Comparison of ENCODE assay signal across 24 mouse cellular contexts in genomic region chr5:134725299-134725698, GRCm38 (mm10). TPM values are rescaled to one million over a fixed set of nuclear protein-coding genes. Genes with fewer than 3 reads are reported as not detected.
DNase-seq lines count a peak whose midpoint lies in the region; ATAC-seq and TF ChIP-seq lines count a peak whose summit lies in the region.
"Had no signal": no experiment of that assay in that cellular context is flagged by ENCODE, and none has a peak within 500 bp of the region (broad histone marks: within the 10 kb centered on the region; RNA-seq: fewer than 3 reads in every experiment).

No protein-coding gene starts in this region.

- dilution Hi-C loops in CH12.LX (cut with MboI; ENCODE audit: extremely low pct_ligation_motif_present, extremely low pct_unique_long_range_greater_than_20kb, low sequenced_read_pairs), result no loop called here

- H3K4me1 ChIP-seq in CH12.LX (ENCODE audit: control insufficient read depth in 1 of 2, insufficient read depth in 2 of 2) (no peaks in the 10 kb centered on the region), ES-E14 (ENCODE audit: control insufficient read depth in 2 of 2, insufficient read depth in 2 of 2, low read length in 2 of 2, poor library complexity in 1 of 2) (peaks cover 0 to 6% of the 10 kb centered on the region in 2 experiments; a peak in 1 of 4 replicates), MEL (ENCODE audit: control insufficient read depth in 1 of 2, insufficient read depth in 2 of 2, low read length in 2 of 2) (no peaks in the 10 kb centered on the region)
- H3K4me1 ChIP-seq in heart, embryonic 11.5 days (ENCODE audit: control insufficient read depth, insufficient read depth, low read length), result no peaks in the 10 kb centered on the region

- H3K79me2 ChIP-seq in CH12.LX (replicated peaks; ENCODE audit: control insufficient read depth, extremely low read depth, insufficient read depth, poor library complexity, severe bottlenecking), result no peaks in the 10 kb centered on the region
- no peaks in the 10 kb centered on the region for H3K79me2 ChIP-seq in MEL (ENCODE audit: control insufficient read depth, insufficient read depth, low read length, poor library complexity)

- no peak overlapping the region for H3K4me2 ChIP-seq in CH12.LX (ENCODE audit: insufficient read depth, low read depth, poor library complexity, severe bottlenecking)
- H3K4me2 ChIP-seq in heart, embryonic 11.5 days, result no peak overlapping the region

- TF ChIP-seq EP300 in CH12.LX (IDR thresholded peaks at IDR 0.05; ENCODE audit: low read length), result no peak
- no peak for TF ChIP-seq EP300 in MEL (IDR thresholded peaks at IDR 0.05; ENCODE audit: low read depth in 1 of 2, low read length in 2 of 2)

- H3K9ac ChIP-seq in CH12.LX (ENCODE audit: insufficient read depth, low read depth) (no peak overlapping the region), ES-E14 (ENCODE audit: insufficient read depth, low read depth, low read length, poor library complexity, severe bottlenecking) (no peak overlapping the region), MEL (ENCODE audit: control insufficient read depth, low read depth, low read length, poor library complexity, severe bottlenecking) (no peak overlapping the region)
- H3K9ac ChIP-seq in heart, embryonic 11.5 days (ENCODE audit: low read depth, low read length), result no peak overlapping the region

- no peak overlapping the region for H3K27ac ChIP-seq in CH12.LX (ENCODE audit: insufficient read depth, low read depth)
- no peak overlapping the region for H3K27ac ChIP-seq in ES-E14 (ENCODE audit: insufficient read depth, low read depth, low read length, poor library complexity, severe bottlenecking)
- H3K27ac ChIP-seq in MEL (ENCODE audit: control insufficient read depth, low read depth, low read length), result no peak overlapping the region
- H3K27ac ChIP-seq in heart, embryonic 11.5 days (ENCODE audit: low read depth, low read length), result no peak overlapping the region

- 60% methylated on average over 4 of the region's 4 CpGs for WGBS in heart, embryonic 11.5 days (ENCODE audit: insufficient replicate concordance)

- no peak for TF ChIP-seq POLR2A in CH12.LX (IDR thresholded peaks at IDR 0.05; ENCODE audit: low read depth, low read length)
- TF ChIP-seq POLR2A in MEL (IDR thresholded peaks at IDR 0.05; ENCODE audit: control insufficient read depth in 1 of 2, insufficient read depth in 1 of 2, low read depth in 1 of 2, low read length in 2 of 2, poor library complexity in 1 of 2), result no peak

- DNase-seq in CH12.LX (ENCODE audit: extremely low read depth) (no peak), ES-E14 (ENCODE audit: low read depth, low spot score) (no peak), MEL (ENCODE audit: low read depth, low spot score) (no peak)
- no peak for DNase-seq in gastrocnemius, postnatal 14 days
- DNase-seq: adrenal gland, adult 2 months; adrenal gland, adult 8-10 months; adrenal gland, postnatal 10 days; adrenal gland, postnatal 14 days; adrenal gland, postnatal 25 days; adrenal gland, postnatal 36 days; B cell, adult 2 months; cerebellum, adult 11 months; cerebellum, adult 11-12 months; cerebellum, adult 18-20 months; cerebellum, adult 2 months; cerebellum, adult 8-10 months; cerebellum, adult 9-10 months had no signal

- in situ Hi-C loops in CH12.LX (cut with MboI; ENCODE audit: low pct_ligation_motif_present, low pct_unique_long_range_greater_than_20kb, low sequenced_read_pairs) (loop anchor here (25.0 kb wide), 1 partner anchor 187 kb away; the partner anchor contains the start of genes Cldn13 and Tmem270), ES-E14 (cut with MboI; ENCODE audit: low sequenced_read_pairs in 2 of 2, unreplicated experiment in 2 of 2) (no loop called here)

- intact Hi-C loops in gastrocnemius, postnatal 14 days (cut with DNase I; ENCODE audit: low total_unique reads), result no loop called here

- H3K27me3 ChIP-seq in CH12.LX (replicated peaks), result peaks cover 76% of the 10 kb centered on the region
- peaks cover 0 to 1% of the 10 kb centered on the region in 2 experiments; a peak in 2 of 4 replicates for H3K27me3 ChIP-seq in MEL (ENCODE audit: control insufficient read depth in 1 of 2, insufficient read depth in 2 of 2, low read length in 2 of 2)
- H3K27me3 ChIP-seq in heart, embryonic 11.5 days (ENCODE audit: control insufficient read depth, insufficient read depth, low read length), result no peaks in the 10 kb centered on the region

- TF ChIP-seq CTCF in CH12.LX (conservative IDR thresholded peaks at IDR 0.05 in 1 of 2, IDR thresholded peaks at IDR 0.05 in 1 of 2; ENCODE audit: low read depth in 2 of 2, low read length in 2 of 2) (no peak), MEL (IDR thresholded peaks at IDR 0.05 in 2 of 3, conservative IDR thresholded peaks at IDR 0.05 in 1 of 3; ENCODE audit: control insufficient read depth in 1 of 3, insufficient read depth in 1 of 3, low read depth in 2 of 3, low read length in 3 of 3, poor library complexity in 1 of 3, severe bottlenecking in 1 of 3) (no peak)

- TF ChIP-seq RAD21 in CH12.LX (IDR thresholded peaks at IDR 0.05; ENCODE audit: low read depth, low read length) (no peak), MEL (IDR thresholded peaks at IDR 0.05; ENCODE audit: low read depth, low read length) (no peak)

- H3K9me3 ChIP-seq in CH12.LX (replicated peaks; ENCODE audit: low read length) (no peaks in the 10 kb centered on the region), ES-E14 (ENCODE audit: control insufficient read depth, insufficient read depth, low read depth, low read length) (no peaks in the 10 kb centered on the region), MEL (replicated peaks; ENCODE audit: insufficient read depth, low read length) (no peaks in the 10 kb centered on the region)
- H3K9me3 ChIP-seq in heart, embryonic 11.5 days (replicated peaks; ENCODE audit: control insufficient read depth, low read length), result no peaks in the 10 kb centered on the region
- H3K9me3 ChIP-seq: G1E had no signal

- no peak overlapping the region for H3K4me3 ChIP-seq in CH12.LX (replicated peaks in 1 of 3; ENCODE audit: low read depth in 2 of 3, low read length in 2 of 3, poor library complexity in 1 of 3)
- no peak overlapping the region for H3K4me3 ChIP-seq in ES-E14 (ENCODE audit: insufficient read depth in 1 of 2, low read depth in 1 of 2, low read length in 2 of 2, poor library complexity in 1 of 2, severe bottlenecking in 1 of 2)
- no peak overlapping the region for H3K4me3 ChIP-seq in MEL (ENCODE audit: control insufficient read depth in 1 of 2, insufficient read depth in 1 of 2, low read depth in 2 of 2, low read length in 2 of 2)
- H3K4me3 ChIP-seq in heart, embryonic 11.5 days (ENCODE audit: low read depth, low read length), result no peak overlapping the region

- H3K36me3 ChIP-seq in CH12.LX (replicated peaks in 1 of 2; ENCODE audit: control insufficient read depth in 1 of 2, insufficient read depth in 1 of 2, low read length in 1 of 2) (no peaks in the 10 kb centered on the region), ES-E14 (ENCODE audit: control insufficient read depth, insufficient read depth, low read length, poor library complexity, severe bottlenecking) (no peaks in the 10 kb centered on the region), MEL (ENCODE audit: control insufficient read depth in 1 of 2, insufficient read depth in 2 of 2, low read length in 2 of 2) (no peaks in the 10 kb centered on the region)
- H3K36me3 ChIP-seq in heart, embryonic 11.5 days (ENCODE audit: control insufficient read depth, insufficient read depth, low read length), result no peaks in the 10 kb centered on the region
- H3K36me3 ChIP-seq: G1E had no signal

- no peak for ATAC-seq in heart, embryonic 11.5 days (replicated peaks; ENCODE audit: insufficient number of reproducible peaks, low FRiP score, low TSS enrichment)
- no peak for ATAC-seq in monocyte, adult 5-6 weeks (replicated peaks; ENCODE audit: insufficient number of reproducible peaks, low FRiP score, low TSS enrichment, poor library complexity, severe bottlenecking)
- ATAC-seq: activated CD4-positive, CD25-positive, alpha-beta regulatory T cell, adult 4 months; CD4-positive, CD25-positive, alpha-beta regulatory T cell, adult 4 months; Patski had no signal

TF ChIP-seq in CH12.LX, 34 proteins besides CTCF, POLR2A, EP300 and RAD21:
- TF ChIP-seq CHD2 (IDR thresholded peaks at IDR 0.05; ENCODE audit: low read length), result peak; percentile 93
- no peak for TF ChIP-seq ELF1 (IDR thresholded peaks at IDR 0.05; ENCODE audit: low read depth, low read length)

TF ChIP-seq in ES-E14, 5 proteins besides CTCF, POLR2A, EP300 and RAD21:
- TF ChIP-seq MAFK (IDR thresholded peaks at IDR 0.05; ENCODE audit: insufficient read depth, low read depth, low read length) (no peak), CHD2 (IDR thresholded peaks at IDR 0.05; ENCODE audit: low read depth, low read length) (peak; percentile 94), ZNF384 (IDR thresholded peaks at IDR 0.05; ENCODE audit: low read depth, low read length) (no peak)

TF ChIP-seq in MEL, 35 proteins besides CTCF, POLR2A, EP300 and RAD21:
- TF ChIP-seq CHD2 (IDR thresholded peaks at IDR 0.05; ENCODE audit: low read length), result peak; percentile 42; the same call in 1 of the 2 replicates
- TF ChIP-seq SMC3 (IDR thresholded peaks at IDR 0.05; ENCODE audit: low read depth, low read length), result no peak
- TF ChIP-seq MAFK (IDR thresholded peaks at IDR 0.05; ENCODE audit: borderline replicate concordance, low read depth, low read length), result no peak

RNA-seq across cellular contexts. Expression of gene Eln, which starts 21.8 kb away (rescaled TPM):
- total RNA-seq in CH12.LX (2012; rRNA removed), result not detected in 2 replicates
- total RNA-seq in CH12.LX (2014; rRNA removed), result not detected in 2 replicates
- not detected in 2 replicates for polyA plus RNA-seq in CH12.LX (2012; ENCODE audit: insufficient read length, low read depth)
- 0.85 and 0.98 TPM in 2 replicates for total RNA-seq in ES-E14 (2012; rRNA removed)
- not detected in 2 replicates for total RNA-seq in MEL (2012; rRNA removed)
- not detected for polyA plus RNA-seq in MEL (2012; ENCODE audit: insufficient read depth in 1 of 2, insufficient read length in 2 of 2, low read depth in 1 of 2, low replicate concordance in 2 of 2, missing spikeins in 1 of 2)
- polyA plus RNA-seq in heart, embryonic 11.5 days (2014; fragmentation: Nextera tagmentation; extraction: Ambion mirVana), result 24.3 and 27.7 TPM in 2 replicates
- 100 to 1,000 TPM; 123 to 198 TPM for total RNA-seq in gastrocnemius, postnatal 14 days (2021)
- not detected in 3 replicates for total RNA-seq in monocyte, adult 5-6 weeks (2017)
- polyA plus RNA-seq: C2C12; CD4-positive, CD25-positive, alpha-beta regulatory T cell, adult 4 months; G1E; Patski had no signal

RNA-seq across cellular contexts. Expression of gene Limk1, which starts 36.9 kb away (rescaled TPM):
- total RNA-seq in CH12.LX (2012; rRNA removed), result 10.8 and 11.5 TPM in 2 replicates
- 6.4 and 7.2 TPM in 2 replicates for total RNA-seq in CH12.LX (2014; rRNA removed)
- 24.5 and 27.7 TPM in 2 replicates for polyA plus RNA-seq in CH12.LX (2012; ENCODE audit: insufficient read length, low read depth)
- 14.0 and 15.9 TPM in 2 replicates for total RNA-seq in ES-E14 (2012; rRNA removed)
- 5.6 and 7.3 TPM in 2 replicates for total RNA-seq in MEL (2012; rRNA removed)
- 10 to 100 TPM in 1 of 2 experiments, not detected in 1; 14.8 TPM for polyA plus RNA-seq in MEL (2012; ENCODE audit: insufficient read depth in 1 of 2, insufficient read length in 2 of 2, low read depth in 1 of 2, low replicate concordance in 2 of 2, missing spikeins in 1 of 2)
- polyA plus RNA-seq in heart, embryonic 11.5 days (2014; fragmentation: Nextera tagmentation; extraction: Ambion mirVana), result 2.6 and 3.3 TPM in 2 replicates
- total RNA-seq in gastrocnemius, postnatal 14 days (2021), result 1 to 10 TPM; 5.5 to 7.2 TPM
- total RNA-seq in monocyte, adult 5-6 weeks (2017), result 5.1 to 31.9 TPM (median 6.9 TPM) in 3 replicates

Comparison
In these comparisons a context has a peak if more than half of its experiments do, and no peak if none do; other contexts are left out.
1. RNA of gene Eln, which starts 21.8 kb away (total RNA-seq): 123 to 198 TPM in gastrocnemius, postnatal 14 days; 0.85 to 0.98 TPM in ES-E14, not detected in CH12.LX, not detected in MEL and not detected in monocyte, adult 5-6 weeks; every median in the first group is over 10 times any median in the second.
2. Of the 35 proteins assayed by ChIP-seq in both MEL and CH12.LX: peak only in MEL: none; only in CH12.LX: none; in both: CHD2; in neither: 34.